Mouse (Mus musculus) T-helper 1 cell (primary cell): ENCODE results near the gene Rock2.
"Not testable (repeated sequence)": the region's sequence is repeated elsewhere in the genome, so short reads cannot be mapped to it uniquely, and the experiment has no call there.

Experiments used
- in situ Hi-C: fragments of 300-600 bp; cut with MboI, MseI; formaldehyde crosslinking; loops from one replicate; pipeline ENCODE4 v1.15.1; 2025; ENCODE audit warnings: high pct_unique_total_duplicates

Gene Rock2

GRCm38 (mm10) chr12:16996886-16997462 lies 102.3 kb downstream of the Rock2 start:
- in situ Hi-C loops = no loop called here

- in situ Hi-C loops = no loop called here
Observed at GRCm38 (mm10) chr12:16999146-16999545, 104.5 kb downstream of the Rock2 start.

GRCm38 (mm10) chr12:16999739-17000497 lies 105.2 kb downstream of the Rock2 start, which contains the start of gene Pqlc3:
Gene Pqlc3 (minus strand): TSS chr12:17000408.
- in situ Hi-C loops = no loop called here

- in situ Hi-C loops = no loop called here
Observed at GRCm38 (mm10) chr12:17000628-17001027, 105.9 kb downstream of the Rock2 start.

GRCm38 (mm10) chr12:17001211-17001610 lies 106.5 kb downstream of the Rock2 start:
- in situ Hi-C loops = no loop called here

GRCm38 (mm10) chr12:17009466-17009865 lies 114.8 kb downstream of the Rock2 start:
- in situ Hi-C loops = loop anchor here (5.0 kb wide), 1 partner anchor 207 kb away; the partner anchor contains the start of gene Greb1

GRCm38 (mm10) chr12:17011100-17011870 lies 116.6 kb downstream of the Rock2 start, which contains the start of gene 2410004P03Rik:
Gene 2410004P03Rik (minus strand): TSS chr12:17011727.
- in situ Hi-C loops = no loop called here

- in situ Hi-C loops = no loop called here
Observed at GRCm38 (mm10) chr12:17012067-17012899, 117.6 kb downstream of the Rock2 start.

- in situ Hi-C loops = no loop called here
Observed at GRCm38 (mm10) chr12:17015711-17016110, 121.0 kb downstream of the Rock2 start.

- in situ Hi-C loops = no loop called here
Observed at GRCm38 (mm10) chr12:17018468-17018867, 123.8 kb downstream of the Rock2 start.

- in situ Hi-C loops = not testable (repeated sequence)
Observed at GRCm38 (mm10) chr12:17021125-17021524, 126.4 kb downstream of the Rock2 start.

GRCm38 (mm10) chr12:17022145-17022544 lies 127.5 kb downstream of the Rock2 start:
- in situ Hi-C loops = no loop called here

- in situ Hi-C loops = no loop called here
Observed at GRCm38 (mm10) chr12:17024554-17025110, 129.9 kb downstream of the Rock2 start.

- in situ Hi-C loops = loop anchor here (5.0 kb wide), 1 partner anchor 219 kb away; no protein-coding TSS in a partner anchor
Observed at GRCm38 (mm10) chr12:17032694-17033463, 138.2 kb downstream of the Rock2 start.

- in situ Hi-C loops = loop anchor here (5.0 kb wide), 1 partner anchor 219 kb away; no protein-coding TSS in a partner anchor
Observed at GRCm38 (mm10) chr12:17033464-17033841, 138.8 kb downstream of the Rock2 start.

- in situ Hi-C loops = loop anchor here (5.0 kb wide), 1 partner anchor 218 kb away; no protein-coding TSS in a partner anchor
Observed at GRCm38 (mm10) chr12:17034671-17035070, 140.0 kb downstream of the Rock2 start.

GRCm38 (mm10) chr12:17035128-17035527 lies 140.4 kb downstream of the Rock2 start:
- in situ Hi-C loops = no loop called here

- in situ Hi-C loops = no loop called here
Observed at GRCm38 (mm10) chr12:17036532-17036931, 141.8 kb downstream of the Rock2 start.

- in situ Hi-C loops = no loop called here
Observed at GRCm38 (mm10) chr12:17037053-17037610, 142.4 kb downstream of the Rock2 start.
